Mouse (Mus musculus) intestine, embryonic 15.5 days (tissue): ENCODE measurements at regions not wholly inside any gene's neighbourhood (a gene's known extent, or its start where the extent isn't known, plus 50 kb on each side); places are given as distances from the start of the nearest gene placed in this dataset.

Experiments used
- ATAC-seq: fragments of 200-750 bp; cut with Nextera tagmentation; 2 replicates; pipeline ENCODE4 v1.8.0; 2017; ENCODE audit warnings: moderate TSS enrichment, moderate library complexity
- H3K27ac ChIP-seq: fragments of 300-500 bp; sonication (generic); 2 replicates; pipeline ENCODE4 v1.5.1; 2015; ENCODE audit warnings: mild to moderate bottlenecking, inconsistent platforms
- H3K27me3 ChIP-seq: fragments of 300-500 bp; sonication (generic); replicated peaks from 2 replicates; pipeline ENCODE4 v1.6.1; 2015; ENCODE audit warnings: inconsistent platforms
- H3K36me3 ChIP-seq: fragments of 300-500 bp; sonication (generic); 2 replicates; pipeline ENCODE4 v1.6.1; 2015; ENCODE audit warnings: inconsistent platforms
- H3K4me1 ChIP-seq: fragments of 300-500 bp; sonication (generic); replicated peaks from 2 replicates; pipeline ENCODE4 v1.6.1; 2015; ENCODE audit warnings: inconsistent platforms
- H3K4me2 ChIP-seq: fragments of 300-500 bp; sonication (generic); replicated peaks from 2 replicates; pipeline ENCODE4 v1.6.1; 2015; ENCODE audit warnings: mild to moderate bottlenecking, inconsistent platforms
- H3K4me3 ChIP-seq: fragments of 300-500 bp; sonication (generic); replicated peaks from 2 replicates; pipeline ENCODE4 v1.5.1; 2015; ENCODE audit warnings: inconsistent platforms
- H3K9ac ChIP-seq: fragments of 300-500 bp; sonication (generic); 2 replicates; pipeline ENCODE4 v1.6.1; 2015; ENCODE audit warnings: inconsistent platforms
- H3K9me3 ChIP-seq: fragments of 300-500 bp; sonication (generic); 2 replicates; pipeline ENCODE4 v1.6.1; 2016; ENCODE audit warnings: inconsistent platforms
- WGBS: fragments of 180-500 bp; shearing (Covaris S2); methylation state at CpG from one replicate; pipeline ENCODE4 v1.1.7; 2015; 5-methylcytosine and 5-hydroxymethylcytosine counted together

DNA sequence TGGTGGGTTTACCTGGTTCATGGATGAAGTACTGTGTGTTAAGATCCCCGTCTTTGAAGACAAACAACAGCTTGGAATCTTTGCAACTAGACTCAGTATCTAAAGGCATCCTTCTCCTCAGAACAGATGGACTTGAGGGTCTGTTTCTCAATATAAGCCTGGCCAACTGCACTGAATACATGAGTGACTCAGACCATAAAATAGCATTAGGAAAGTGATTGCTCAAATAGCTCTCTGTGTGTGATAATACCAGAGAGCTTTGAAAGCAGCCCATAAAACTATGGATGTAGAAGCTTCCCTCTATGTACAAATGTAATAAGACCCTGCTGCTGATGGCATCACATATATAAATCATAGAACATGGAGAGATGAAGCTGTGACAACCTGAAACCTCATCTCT, 78.3 kb upstream of the Zc3h12c start:
- 78% methylated on average over 1 of the region's 1 CpGs for WGBS
- Histone ChIP-seq H3K9me3 (no peaks in the 10 kb centered on the region), H3K4me3 (no peak overlapping the region), H3K4me1 (no peaks in the 10 kb centered on the region), H3K9ac (no peak overlapping the region), H3K27ac (no peak overlapping the region), H3K4me2 (no peak overlapping the region), H3K36me3 (no peaks in the 10 kb centered on the region), H3K27me3 (no peaks in the 10 kb centered on the region)
- no peak for ATAC-seq

DNA sequence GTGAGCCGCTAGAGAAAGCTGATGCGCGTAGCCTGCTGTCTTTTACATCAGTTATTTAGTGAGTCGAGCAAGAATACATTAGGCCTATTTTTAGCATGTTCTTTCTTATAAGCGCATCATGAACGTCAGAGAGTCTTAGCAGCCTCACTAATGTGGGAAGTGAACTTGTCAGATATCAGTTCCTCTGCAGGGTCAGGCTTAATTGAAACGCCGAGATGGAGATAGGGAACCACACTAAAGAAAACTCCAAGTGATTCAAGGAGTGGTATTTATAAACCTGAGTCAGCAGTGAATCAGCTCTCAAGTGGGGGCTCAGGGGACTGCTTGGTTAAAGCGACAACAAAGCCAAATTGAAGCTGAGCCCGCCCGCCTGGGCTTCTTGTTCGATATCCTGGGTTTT, 75.7 kb upstream of the Zc3h12c start:
- Histone ChIP-seq H3K27ac (no peak overlapping the region), H3K4me2 (no peak overlapping the region), H3K4me3 (no peak overlapping the region), H3K36me3 (no peaks in the 10 kb centered on the region), H3K9me3 (no peaks in the 10 kb centered on the region), H3K9ac (no peak overlapping the region), H3K27me3 (no peaks in the 10 kb centered on the region), H3K4me1 (no peaks in the 10 kb centered on the region)
- 64% methylated on average over 12 of the region's 12 CpGs for WGBS
- ATAC-seq, result no peak

DNA sequence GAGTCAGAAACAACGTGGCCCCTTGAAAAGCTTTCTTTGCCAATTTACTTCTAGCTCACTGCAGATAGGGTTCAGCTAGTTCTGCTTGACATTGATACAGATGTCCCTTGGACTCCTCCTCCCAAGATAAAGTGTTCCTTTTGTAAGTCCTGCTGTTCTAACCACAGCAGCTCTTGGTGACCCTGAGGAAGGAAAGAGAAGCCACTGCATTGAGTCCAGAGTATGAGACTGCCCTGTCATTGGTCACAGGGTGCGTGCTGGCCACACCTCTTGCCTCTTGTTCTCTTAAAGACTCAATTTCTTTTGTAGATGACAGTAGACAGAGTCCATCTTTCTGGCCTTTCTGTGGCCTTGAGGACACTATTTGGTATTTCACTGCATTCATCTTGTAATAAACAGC, 74.7 kb upstream of the Zc3h12c start:
- H3K36me3 ChIP-seq, result no peaks in the 10 kb centered on the region
- H3K4me3 ChIP-seq, result no peak overlapping the region
- H3K9me3 ChIP-seq, result no peaks in the 10 kb centered on the region
- H3K4me2 ChIP-seq, result no peak overlapping the region
- no peak overlapping the region for H3K9ac ChIP-seq
- H3K4me1 ChIP-seq, result no peaks in the 10 kb centered on the region
- ATAC-seq, result no peak
- 81% methylated on average over 2 of the region's 2 CpGs for WGBS
- no peaks in the 10 kb centered on the region for H3K27me3 ChIP-seq
- no peak overlapping the region for H3K27ac ChIP-seq

DNA sequence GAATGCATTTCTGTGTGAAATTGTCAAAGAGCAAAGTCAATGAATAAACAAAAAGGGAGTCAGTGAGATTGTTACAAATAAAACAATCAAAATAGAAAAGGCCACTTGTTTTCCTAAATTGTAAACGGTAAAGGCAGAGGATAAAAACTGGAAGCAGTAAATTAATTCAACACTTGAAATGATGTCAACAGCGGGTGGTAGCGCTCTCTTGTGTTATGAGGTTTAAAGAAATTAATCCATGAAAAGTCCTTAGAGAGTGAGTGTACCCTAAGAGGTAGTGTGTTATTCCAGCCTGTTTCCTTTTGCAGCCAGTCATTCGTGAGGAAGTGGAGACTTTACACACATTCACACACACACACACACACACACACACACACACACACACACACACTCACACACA, 73.2 kb upstream of the Zc3h12c start:
- no peak for ATAC-seq

DNA sequence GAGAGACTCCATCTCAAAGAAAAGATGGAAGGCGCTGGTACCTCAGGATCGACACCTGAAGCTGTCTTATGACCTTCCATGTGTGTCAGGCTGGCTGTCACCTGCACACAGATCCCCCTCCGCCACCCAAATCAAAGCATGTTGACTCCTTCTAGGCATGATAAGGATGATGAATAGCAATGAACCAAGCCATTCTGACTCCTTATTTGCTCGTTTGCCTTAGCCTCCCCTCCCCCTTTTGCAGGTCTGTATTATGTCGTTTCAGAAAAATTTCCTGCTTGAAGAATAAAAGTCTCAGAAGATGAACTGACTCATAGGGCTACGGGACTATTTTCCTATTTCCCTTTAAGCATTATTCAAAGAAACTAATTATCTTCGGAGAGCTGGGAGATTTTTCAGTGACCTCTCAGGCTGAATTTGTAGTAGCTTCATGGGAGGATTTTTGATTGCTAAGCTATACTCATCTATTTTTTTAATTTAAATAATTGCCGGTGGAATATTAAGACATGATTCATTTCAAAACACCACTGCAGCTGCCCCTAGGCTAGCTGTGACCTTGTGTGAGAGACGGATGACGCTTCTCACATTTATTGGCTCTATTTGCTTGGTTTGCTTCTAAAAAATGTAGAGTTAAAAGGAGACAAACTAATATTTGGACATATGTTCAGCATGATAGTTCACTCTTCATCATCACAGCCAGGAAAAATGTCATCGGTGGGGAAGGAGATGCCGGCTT, 72.4 kb upstream of the Zc3h12c start:
- Histone ChIP-seq H3K9me3 (no peaks in the 10 kb centered on the region), H3K4me2 (no peak overlapping the region), H3K27me3 (no peaks in the 10 kb centered on the region), H3K27ac (no peak overlapping the region), H3K36me3 (no peaks in the 10 kb centered on the region), H3K4me3 (no peak overlapping the region), H3K4me1 (no peaks in the 10 kb centered on the region), H3K9ac (no peak overlapping the region)
- ATAC-seq, result no peak
- 61% methylated on average over 12 of the region's 12 CpGs for WGBS

More for the DNA sequence above, 73.2 kb upstream of the Zc3h12c start:
- WGBS, result 61% methylated on average over 4 of the region's 4 CpGs
- Histone ChIP-seq H3K4me1 (no peaks in the 10 kb centered on the region), H3K9ac (no peak overlapping the region), H3K4me2 (no peak overlapping the region), H3K36me3 (no peaks in the 10 kb centered on the region), H3K27me3 (no peaks in the 10 kb centered on the region), H3K9me3 (no peaks in the 10 kb centered on the region), H3K4me3 (no peak overlapping the region), H3K27ac (no peak overlapping the region)

DNA sequence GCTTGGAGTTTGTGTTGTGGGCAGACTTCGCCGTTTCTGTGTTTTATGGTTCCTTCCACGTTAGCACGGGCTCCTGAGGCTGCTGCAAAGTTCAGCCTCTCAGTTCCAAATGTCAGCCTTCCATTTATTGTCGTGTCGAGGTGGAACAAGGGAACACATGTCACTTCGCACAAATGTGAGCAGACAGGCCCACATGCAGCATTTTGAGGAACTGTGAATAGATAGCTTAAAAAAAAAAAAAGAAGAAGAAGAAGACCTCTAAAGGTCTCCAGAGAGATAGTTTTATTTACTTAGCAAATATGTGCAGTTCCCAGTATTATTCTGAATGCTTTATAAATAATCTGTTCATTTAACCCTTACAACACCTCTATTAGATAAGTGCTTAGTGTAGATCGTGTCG, 66.4 kb upstream of the Zc3h12c start:
- no peak overlapping the region for H3K9ac ChIP-seq
- no peak overlapping the region for H3K27ac ChIP-seq
- no peaks in the 10 kb centered on the region for H3K9me3 ChIP-seq
- ATAC-seq, result no peak
- WGBS, result 59% methylated on average over 9 of the region's 9 CpGs
- no peaks in the 10 kb centered on the region for H3K36me3 ChIP-seq
- no peaks in the 10 kb centered on the region for H3K27me3 ChIP-seq
- no peak overlapping the region for H3K4me2 ChIP-seq
- no peak overlapping the region for H3K4me3 ChIP-seq
- H3K4me1 ChIP-seq, result no peaks in the 10 kb centered on the region

DNA sequence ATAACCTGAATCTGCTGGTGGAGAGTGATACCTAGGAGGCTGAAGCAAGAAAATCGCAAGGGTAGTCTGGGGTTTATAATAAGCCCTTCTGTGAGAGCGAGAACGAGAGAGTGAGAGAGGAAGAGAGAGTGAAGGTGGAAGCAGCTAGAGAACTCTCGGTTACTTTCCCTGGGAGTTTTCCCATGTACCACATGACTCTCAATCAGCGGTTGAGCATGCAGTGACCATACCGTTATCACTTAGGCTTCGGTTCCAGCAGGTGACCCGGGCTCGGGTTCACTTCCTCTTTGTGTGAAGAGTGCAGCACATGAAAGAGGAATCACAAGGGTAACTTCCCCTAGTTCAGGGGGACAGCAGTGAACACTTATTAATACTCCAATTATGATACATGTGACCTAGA, 61.2 kb upstream of the Zc3h12c start:
- Histone ChIP-seq H3K27me3 (no peaks in the 10 kb centered on the region), H3K27ac (no peak overlapping the region), H3K9me3 (no peaks in the 10 kb centered on the region), H3K9ac (no peak overlapping the region), H3K36me3 (no peaks in the 10 kb centered on the region), H3K4me1 (no peaks in the 10 kb centered on the region), H3K4me2 (no peak overlapping the region), H3K4me3 (no peak overlapping the region)
- no peak for ATAC-seq
- 76% methylated on average over 9 of the region's 9 CpGs for WGBS

DNA sequence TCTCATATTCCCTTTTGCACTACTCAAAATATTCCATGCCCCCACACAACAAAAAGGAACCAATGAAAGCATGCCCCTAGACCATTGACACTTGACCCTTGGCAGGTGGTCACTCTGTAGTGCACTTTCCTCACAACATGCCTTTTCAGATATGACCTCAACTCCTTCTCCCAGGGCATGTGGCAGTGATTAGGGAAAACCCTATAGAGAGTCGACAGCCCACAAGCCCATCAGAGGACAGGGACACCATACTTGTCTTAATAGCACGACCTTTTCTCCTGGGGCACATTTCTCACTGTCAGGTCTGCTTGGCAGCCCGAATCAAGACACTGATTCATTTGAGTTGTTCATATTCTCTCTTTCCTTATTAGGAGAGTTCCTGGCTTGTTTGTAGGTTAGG, 57.3 kb upstream of the Zc3h12c start:
- ATAC-seq, result no peak
- Histone ChIP-seq H3K9ac (no peak overlapping the region), H3K27ac (no peak overlapping the region), H3K36me3 (no peaks in the 10 kb centered on the region), H3K4me1 (no peaks in the 10 kb centered on the region), H3K4me2 (no peak overlapping the region), H3K4me3 (no peak overlapping the region), H3K9me3 (no peaks in the 10 kb centered on the region), H3K27me3 (no peaks in the 10 kb centered on the region)
- WGBS, result 70% methylated on average over 3 of the region's 3 CpGs

DNA sequence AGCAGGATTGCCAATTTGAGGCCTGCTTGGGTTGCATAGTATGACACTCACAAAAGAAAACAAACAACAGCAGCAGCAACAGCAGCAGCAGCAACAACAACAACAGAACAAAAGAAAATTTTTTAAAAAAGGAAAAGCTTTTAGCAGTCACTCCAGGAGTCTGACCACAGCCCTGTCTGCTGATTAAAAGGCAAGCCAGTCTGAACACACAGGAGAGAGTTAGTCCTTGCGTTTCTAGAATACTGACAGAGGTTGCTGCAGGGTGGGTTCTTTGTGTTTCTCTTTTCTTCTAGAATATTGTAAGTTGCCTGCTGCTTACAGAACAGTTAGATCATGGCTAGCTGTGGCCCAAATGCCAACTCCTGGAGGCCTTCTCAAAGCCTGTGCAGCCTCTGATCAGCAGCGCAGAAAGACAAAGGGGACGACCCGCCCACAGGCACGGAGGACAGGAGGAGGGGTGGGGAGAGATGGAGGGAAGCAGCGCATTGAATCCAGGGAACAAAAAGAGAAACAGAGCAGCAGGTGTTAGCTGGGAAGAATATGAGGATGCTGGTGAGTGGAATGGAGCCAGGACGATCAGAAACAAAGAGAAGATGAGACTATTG, 55.2 kb upstream of the Zc3h12c start:
- Histone ChIP-seq H3K4me1 (no peaks in the 10 kb centered on the region), H3K4me3 (no peak overlapping the region), H3K27me3 (no peaks in the 10 kb centered on the region), H3K9ac (no peak overlapping the region), H3K36me3 (no peaks in the 10 kb centered on the region), H3K9me3 (no peaks in the 10 kb centered on the region), H3K4me2 (no peak overlapping the region), H3K27ac (no peak overlapping the region)
- 49% methylated on average over 7 of the region's 7 CpGs for WGBS
- ATAC-seq, result no peak
